Mouse (Mus musculus) MEL-GATA-1-ER (cell line): ENCODE results near the gene Tceanc2.

ENCODE experiments used
- DNase-seq: peaks from one replicate; pipeline ENCODE4 v3.0.0-alpha.2; 2012; ENCODE audit warnings: low read depth; ENCODE audit errors: extremely low read depth

Tceanc2 gene

GRCm38 (mm10) chr4:107178830-107179490 lies at the start of gene Tceanc2:
Gene Tceanc2 (minus strand): TSS chr4:107179116.
- peak; percentile 63 for DNase-seq

DNA sequence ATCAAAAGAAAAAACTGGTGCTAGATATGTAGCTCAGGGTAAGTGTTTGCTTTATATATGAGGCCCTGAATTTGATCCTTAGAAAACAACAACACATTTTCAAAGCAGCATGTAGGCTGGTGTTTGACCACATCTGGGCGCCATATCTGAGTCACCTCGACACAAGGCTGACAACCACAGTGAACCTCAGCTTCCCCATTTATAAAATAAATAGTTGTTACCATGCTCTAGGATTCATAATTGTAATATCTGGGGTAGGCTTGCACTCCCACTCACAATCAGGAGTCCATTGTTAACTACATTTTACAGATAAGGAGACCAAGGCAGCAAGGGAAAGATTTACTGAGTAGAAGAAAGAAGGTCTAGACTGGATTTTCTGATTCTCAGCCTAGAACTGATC lies 47.4 kb upstream of the Tceanc2 start:
- DNase-seq = no peak

DNA sequence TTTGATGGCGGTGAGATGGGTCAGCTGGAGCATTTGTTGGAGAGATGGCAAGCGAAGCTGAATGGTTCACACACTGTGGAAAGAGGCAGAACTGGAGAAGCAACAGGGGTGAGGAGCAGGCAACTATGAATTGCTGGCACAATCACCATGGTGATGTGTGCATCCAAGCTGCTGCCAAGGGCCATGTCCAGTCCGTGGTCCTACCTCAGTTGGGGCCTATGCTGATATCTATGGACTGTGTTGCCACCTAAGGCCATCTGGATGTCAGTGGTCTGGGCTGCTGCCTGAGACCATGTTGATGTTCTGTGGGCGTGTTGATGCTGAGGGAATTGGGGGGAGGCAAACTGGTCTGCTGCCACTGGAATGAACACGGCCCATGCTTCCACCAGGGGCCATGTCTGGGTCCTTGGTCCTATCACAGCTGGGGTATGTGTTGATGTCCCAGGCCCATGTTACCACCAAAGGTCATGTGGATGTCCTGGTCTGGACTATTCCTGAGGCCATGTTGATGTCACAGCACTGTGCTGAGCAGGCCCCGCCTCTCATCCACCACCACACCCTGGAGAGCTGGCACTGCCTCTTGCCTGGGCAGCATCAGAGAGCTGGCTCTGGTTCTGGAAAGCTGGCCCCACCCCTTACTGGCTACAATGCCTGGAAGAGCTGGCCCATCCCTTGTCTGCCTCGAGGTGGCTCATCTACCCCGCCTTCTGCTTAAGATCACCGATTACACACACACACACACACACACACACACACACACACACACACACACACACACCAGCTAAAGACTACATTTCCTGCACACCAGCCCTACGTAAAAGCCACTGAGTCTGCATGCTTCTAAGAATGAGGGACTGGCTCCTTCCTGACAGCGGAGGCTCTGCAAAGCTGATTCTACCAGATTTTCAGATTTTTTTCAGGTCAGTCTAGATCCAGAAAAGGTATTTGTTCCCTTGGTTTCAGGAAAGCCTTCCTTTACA lies 44.6 kb upstream of the Tceanc2 start:
- DNase-seq = no peak

- no peak for DNase-seq
Observed at GRCm38 (mm10) chr4:107221524-107221923, 42.6 kb upstream of the Tceanc2 start.

GRCm38 (mm10) chr4:107217574-107217973 lies 38.7 kb upstream of the Tceanc2 start:
- peak; percentile 75 for DNase-seq

DNA sequence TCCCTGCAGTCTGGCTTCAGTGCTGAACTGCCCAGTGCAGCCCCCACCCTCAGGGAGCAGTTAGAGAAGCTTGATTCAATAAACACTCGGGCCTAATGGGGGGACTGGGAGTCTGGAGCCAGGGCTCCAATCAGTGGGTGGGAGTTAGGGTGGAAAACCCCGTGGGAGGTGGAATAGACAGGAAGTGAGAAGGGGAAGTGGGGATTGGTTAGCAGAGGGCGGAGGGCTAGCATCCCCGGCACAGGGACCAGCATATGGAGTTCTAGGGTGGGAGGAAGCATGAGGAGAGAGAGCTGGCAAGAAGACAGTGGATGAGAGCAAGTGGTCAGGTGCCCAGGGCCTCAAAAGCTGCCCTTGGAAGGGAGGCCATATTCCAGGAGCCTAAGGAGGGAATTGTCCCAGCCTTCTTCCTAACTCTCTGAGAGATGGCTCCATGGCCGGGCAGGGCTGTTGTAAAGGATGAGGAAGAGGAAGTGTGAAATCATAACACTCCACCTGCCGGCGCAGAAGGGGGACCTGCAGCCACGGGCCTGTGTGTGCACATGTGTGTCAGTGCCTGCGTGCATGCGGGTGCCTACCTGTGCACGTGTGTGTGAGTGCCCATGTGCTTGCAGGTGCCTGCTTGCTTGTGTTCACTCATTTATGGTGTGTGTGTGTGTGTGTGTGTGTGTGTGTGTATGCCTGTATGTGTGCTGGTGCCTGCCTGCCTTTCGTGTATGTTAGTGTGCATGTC lies 34.5 kb upstream of the Tceanc2 start:
- peak; percentile 12 for DNase-seq

DNA sequence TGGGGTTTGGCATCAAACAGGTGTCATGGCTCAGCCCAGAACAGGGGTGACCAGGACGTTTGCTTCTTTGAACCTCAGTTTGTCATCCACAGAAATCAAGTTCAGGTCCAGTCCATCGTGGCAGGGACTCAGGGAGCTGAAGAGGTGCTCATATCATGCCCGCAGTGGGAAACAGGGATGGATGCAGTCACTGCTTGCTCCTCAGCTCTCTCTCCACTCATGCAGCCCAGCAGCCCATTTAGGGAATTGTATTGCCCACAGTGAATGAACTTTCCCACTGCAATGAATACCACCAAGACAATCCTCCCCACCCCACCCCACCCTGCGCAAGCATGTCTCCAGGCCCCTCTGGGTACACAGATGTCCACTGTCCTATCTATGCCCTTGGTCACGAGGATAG lies 33.0 kb upstream of the Tceanc2 start:
- no peak for DNase-seq

DNA sequence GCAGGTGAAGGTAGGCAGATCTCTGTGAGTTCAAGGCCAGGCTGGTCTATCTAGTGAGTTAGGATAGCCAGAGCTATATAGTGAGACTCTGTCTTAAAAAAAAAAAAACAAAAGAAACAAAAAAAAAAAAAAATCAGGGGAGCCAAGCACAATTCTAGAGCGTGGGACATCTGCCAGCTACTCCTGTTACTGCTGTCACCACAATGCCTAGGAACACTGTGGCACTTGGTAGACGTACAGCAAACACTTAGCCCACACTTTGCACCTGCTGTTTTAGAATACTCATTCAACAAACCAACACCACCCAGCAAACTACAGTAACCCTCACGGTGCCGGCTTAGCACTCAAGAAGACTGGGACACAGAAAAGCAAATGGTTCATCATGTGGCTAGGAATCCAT lies 32.5 kb upstream of the Tceanc2 start:
- no peak for DNase-seq

DNA sequence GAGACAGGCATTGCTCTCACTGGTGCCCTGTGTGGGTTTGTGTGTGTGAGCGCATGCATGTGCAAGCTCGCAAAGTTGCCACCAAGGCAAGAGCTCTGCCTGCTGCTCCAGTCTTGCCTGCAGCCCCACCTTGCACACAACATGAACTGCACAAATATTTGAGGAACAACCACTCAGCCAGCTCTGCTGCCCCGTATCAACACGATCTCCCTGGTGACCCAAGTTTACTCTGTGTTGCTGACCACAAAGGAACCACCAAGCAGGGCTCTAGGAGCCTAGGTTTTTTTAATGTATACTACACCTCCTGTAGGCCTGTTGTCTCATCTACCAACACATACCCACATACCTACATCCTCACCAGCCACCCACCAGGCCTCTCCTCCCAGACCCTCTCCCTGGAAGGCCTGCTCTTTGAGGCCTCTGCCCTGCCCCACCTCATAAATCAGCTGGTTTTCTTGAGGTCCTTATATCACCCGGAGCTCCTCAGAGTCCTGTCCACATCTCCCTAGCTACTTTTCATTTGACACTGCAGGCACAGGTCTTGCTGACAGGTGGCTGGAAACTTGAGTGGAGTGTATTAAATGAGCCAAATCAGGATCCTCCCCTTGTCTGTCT lies 31.7 kb upstream of the Tceanc2 start:
- DNase-seq = peak; percentile 39

DNA sequence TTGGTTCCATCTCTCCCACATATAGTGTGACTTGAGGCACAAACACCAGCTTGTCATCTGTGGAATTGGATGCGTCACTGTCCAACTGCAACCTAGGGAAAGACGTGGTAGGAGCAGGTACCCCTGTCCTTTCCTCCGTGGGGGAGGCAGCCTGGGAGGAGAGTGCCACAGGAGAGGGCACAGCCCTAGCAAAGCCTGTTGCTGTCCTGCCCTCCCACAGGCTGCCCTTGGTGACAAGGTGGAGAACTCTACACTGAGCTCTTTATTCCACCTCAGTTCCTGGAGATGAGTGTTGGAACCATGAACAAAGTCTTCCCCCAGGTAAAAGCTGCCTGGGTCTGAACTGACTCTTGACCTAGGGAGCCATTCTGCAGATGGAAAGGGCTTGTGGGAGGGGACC lies 30.0 kb upstream of the Tceanc2 start, which contains the start of gene Ldlrad1:
TSS of gene Ldlrad1 (plus strand) at position 301 of the 400 bp plus-strand sequence.
- DNase-seq = no peak

DNA sequence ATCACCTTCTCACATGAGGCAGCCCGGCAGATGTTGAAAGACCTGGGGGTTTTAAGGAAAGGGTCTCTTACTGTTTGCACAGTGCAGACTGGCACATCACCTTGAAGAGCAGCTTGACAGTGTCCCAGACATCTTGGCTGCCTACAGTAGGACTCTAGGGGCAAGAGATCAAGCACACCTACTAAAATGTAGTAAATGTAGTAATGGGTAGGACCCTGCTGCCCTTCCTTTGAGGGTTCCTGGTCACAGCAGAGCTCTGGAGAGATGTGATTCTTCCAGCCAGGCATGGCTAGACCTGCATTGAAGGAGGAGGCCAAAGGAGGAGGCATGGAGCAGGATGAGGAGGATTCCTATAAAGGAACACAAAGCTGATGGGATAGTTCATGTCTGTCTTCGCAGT lies 28.1 kb upstream of the Tceanc2 start:
- no peak for DNase-seq

GRCm38 (mm10) chr4:107203001-107203400 lies 24.1 kb upstream of the Tceanc2 start:
- DNase-seq = no peak

DNA sequence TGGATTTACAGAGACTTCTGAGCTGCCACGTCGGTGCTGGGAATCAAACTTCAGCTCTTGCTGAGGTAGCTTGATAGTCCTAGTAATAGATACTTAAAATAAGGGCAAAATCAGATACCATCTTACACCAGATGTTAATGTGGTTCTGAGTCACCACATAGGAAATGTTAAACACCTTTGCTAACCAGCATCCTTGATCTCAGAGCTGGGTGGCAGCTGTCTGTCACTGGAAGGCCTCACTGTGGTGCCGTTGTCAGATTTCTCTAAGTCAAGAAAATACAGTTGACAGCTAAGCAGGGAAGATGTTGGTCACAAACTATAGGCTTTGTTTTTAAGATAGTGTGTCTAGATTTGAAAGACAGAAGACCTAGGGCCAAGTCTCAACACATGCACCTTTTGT lies 22.9 kb upstream of the Tceanc2 start:
- no peak for DNase-seq

- DNase-seq = no peak
Observed at GRCm38 (mm10) chr4:107198072-107198471, 19.2 kb upstream of the Tceanc2 start.

DNA sequence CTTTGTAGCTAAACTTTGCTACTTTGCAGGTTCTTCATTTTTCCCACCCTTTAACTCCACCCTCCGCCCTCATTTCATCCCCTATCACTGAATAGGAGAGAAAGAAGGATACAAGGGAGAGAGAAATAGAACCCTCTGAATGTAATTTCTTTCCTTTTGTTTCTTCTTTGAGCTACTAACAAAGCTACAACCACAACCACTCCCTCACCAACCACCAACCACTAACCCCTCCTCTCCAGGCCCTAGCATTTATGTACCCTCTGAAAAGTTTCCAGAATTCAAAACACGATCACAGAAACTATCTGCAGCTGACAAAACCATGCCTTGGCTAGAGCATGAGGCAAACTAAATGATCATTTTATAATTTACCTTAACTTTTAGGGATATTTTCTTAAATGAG lies 17.5 kb upstream of the Tceanc2 start:
- DNase-seq = no peak

DNA sequence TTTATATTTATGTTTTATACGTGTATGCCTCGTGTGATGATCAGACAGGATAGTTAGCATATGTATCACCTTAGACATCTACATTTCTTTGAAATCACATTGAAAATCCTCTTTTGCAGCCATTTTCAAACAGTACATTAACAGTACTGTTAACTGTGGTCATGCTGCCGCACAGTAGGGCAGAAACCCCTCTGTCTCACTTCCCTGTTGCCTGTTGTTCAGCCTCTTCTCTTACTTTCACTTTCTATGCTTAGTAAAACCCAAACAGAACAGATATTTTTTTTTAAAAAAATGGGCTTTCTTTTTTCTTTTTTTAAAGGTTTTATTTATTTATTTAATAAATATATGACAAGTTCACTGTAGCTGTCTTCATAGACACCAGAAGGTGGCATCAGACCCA lies 14.9 kb upstream of the Tceanc2 start:
- no peak for DNase-seq

DNA sequence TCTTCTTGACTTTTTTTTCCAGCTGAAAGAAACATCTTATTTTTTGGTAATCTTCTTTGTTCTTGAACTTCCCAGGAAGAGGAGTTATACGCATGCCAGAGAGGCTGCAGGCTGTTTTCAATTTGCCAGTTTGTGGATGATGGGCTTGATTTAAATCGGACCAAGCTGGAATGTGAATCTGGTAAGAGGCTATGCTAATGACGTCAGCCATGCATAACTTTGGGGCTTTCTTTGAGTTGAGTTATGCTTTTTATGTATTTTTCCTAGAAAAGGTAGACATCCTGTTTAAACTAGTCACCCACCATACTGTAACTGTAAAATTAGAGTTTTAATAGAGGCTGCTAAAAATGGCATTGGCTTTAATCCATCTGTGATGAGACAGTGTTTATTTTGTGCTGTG lies 6.8 kb upstream of the Tceanc2 start:
- no peak for DNase-seq

- DNase-seq = no peak
Observed at GRCm38 (mm10) chr4:107183203-107183602, 4.3 kb upstream of the Tceanc2 start.

DNA sequence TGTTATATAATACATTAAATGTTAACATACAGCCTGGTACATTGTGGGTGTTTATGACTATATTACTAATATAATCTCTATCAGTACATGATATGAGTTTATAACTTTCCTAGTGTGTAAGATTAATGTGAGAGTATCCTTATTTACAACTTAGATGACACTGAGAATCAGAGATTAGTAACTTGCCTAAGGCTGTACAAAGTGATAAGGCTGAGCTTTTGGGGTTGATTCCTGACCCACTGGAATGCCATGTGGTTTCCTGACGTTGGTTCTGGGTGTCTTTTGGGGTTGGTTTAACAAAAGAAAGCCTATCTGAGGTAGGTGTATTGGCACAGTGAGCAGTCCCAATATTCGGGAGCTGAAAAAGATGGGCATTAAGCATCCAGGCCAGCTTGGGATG lies 3.9 kb upstream of the Tceanc2 start:
- DNase-seq = no peak

DNA sequence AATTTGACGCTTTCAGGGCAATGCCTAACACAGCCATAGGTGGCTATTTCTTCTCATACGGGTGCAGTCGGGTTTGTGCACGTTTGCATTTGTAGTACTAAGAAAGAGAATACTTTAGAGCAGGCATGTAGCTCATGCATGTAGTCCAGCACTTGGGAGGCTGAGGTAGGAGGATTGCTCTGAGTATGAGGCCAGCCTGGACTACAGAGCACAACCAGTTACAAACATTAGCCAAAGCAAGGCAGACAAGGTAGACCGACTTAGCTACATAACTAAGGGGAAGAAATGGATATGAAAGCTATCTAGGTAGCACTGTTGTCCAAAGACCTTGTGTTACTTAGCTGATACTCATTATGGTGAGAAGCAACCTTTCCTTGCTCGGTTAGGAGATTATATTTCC lies 3.0 kb upstream of the Tceanc2 start:
- DNase-seq = no peak

GRCm38 (mm10) chr4:107180746-107181145 lies 1.8 kb upstream of the Tceanc2 start:
- no peak for DNase-seq
